Mouse (Mus musculus): ENCODE data around the gene Them7. TPM values are rescaled to one million over a fixed set of nuclear protein-coding genes. Genes with fewer than 3 reads are reported as not detected.

Them7 gene
- polyA plus RNA-seq, 1 experiment from 2014 or later = 0.98 TPM

DNA sequence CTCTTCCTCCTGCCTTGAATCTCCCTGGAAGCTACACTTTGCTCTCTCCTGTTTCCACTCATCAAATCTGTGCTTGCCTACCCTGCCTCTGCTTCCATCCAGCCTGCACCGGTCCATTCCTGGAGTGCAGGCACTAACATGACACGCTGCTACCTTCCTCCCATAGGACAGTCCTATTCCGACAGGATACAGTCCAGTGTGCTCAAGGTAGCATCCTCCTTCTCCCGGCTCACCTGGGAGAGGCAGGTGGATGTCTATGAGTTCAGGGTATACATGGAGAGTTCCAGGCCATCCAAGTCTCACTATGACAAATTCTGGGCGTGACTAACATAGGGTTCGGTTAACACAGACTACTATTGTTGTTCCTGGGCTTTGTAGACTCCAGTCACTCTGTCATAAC lies 148.0 kb downstream of the Them7 start:
- 85% methylated on average over 6 of the region's 6 CpGs for WGBS

DNA sequence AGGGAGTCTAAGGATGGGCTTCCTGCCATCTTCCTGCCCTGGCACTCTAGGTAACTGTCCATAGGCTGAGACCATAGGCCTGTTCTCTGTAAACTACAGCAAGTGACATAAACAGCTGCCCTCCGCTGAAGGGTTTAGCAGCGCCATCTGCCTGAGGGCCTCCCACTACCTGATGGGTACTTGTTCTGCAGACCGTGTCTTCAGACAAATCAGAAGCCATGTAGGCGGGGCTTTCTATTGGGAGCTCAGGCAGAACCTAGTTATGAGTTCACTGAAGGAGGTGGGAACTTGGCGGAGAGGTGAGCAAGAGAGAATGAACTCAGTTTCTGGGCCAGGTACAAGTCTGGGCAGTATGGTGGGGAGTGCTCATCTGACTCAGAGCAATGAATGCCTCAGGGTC lies 148.6 kb downstream of the Them7 start:
- H3K27me3 ChIP-seq (ENCODE audit: control insufficient read depth, insufficient read depth, low read length) = peaks cover 3% of the 10 kb centered on the region; the same call in 1 of the 2 replicates
- H3K4me1 ChIP-seq (ENCODE audit: control insufficient read depth, insufficient read depth, low read length) = no peaks in the 10 kb centered on the region
- no peak overlapping the region for H3K4me3 ChIP-seq (ENCODE audit: low read length)
- no peaks in the 10 kb centered on the region for H3K36me3 ChIP-seq (ENCODE audit: control insufficient read depth, insufficient read depth)
- H3K4me2 ChIP-seq (ENCODE audit: low read depth, low read length) = no peak overlapping the region
- 80% methylated on average over 5 of the region's 5 CpGs for WGBS
- no peak for ATAC-seq (replicated peaks; ENCODE audit: extremely low read depth, insufficient read depth, low FRiP score)
- no peak overlapping the region for H3K27ac ChIP-seq (ENCODE audit: low read length)
- H3K9ac ChIP-seq (ENCODE audit: low read length) = no peak overlapping the region
- H3K9me3 ChIP-seq (replicated peaks; ENCODE audit: control insufficient read depth, low read length) = no peaks in the 10 kb centered on the region

More for the DNA sequence above, 148.0 kb downstream of the Them7 start:
- no peak overlapping the region for H3K27ac ChIP-seq (ENCODE audit: low read length)
- H3K4me3 ChIP-seq (ENCODE audit: low read length) = no peak overlapping the region
- no peaks in the 10 kb centered on the region for H3K9me3 ChIP-seq (replicated peaks; ENCODE audit: control insufficient read depth, low read length)
- H3K27me3 ChIP-seq (ENCODE audit: control insufficient read depth, insufficient read depth, low read length) = peaks cover 3% of the 10 kb centered on the region; the same call in 1 of the 2 replicates
- H3K36me3 ChIP-seq (ENCODE audit: control insufficient read depth, insufficient read depth) = no peaks in the 10 kb centered on the region
- H3K9ac ChIP-seq (ENCODE audit: low read length) = no peak overlapping the region
- no peak for ATAC-seq (replicated peaks; ENCODE audit: extremely low read depth, insufficient read depth, low FRiP score)
- no peak overlapping the region for H3K4me2 ChIP-seq (ENCODE audit: low read depth, low read length)
- H3K4me1 ChIP-seq (ENCODE audit: control insufficient read depth, insufficient read depth, low read length) = no peaks in the 10 kb centered on the region

DNA sequence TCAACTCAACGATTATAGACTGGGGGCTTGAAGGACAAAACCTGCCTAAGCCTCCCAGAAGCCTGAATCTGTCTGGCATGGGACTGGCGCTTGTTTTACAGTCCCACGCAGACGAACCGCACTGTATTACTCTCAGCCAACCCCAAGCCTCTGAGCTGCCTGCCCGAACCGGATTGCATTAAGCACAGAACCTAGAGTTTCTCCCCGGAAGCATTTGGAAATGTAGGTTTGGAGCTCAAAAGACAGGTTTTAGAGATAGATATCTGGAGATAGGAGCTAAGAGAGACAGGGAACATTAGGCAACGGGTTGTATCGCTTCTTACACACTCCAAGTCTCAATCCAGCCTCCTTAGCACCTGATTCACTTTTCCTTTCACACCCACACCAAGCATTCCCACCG lies 149.5 kb downstream of the Them7 start:
- H3K36me3 ChIP-seq (ENCODE audit: control insufficient read depth, insufficient read depth) = no peaks in the 10 kb centered on the region
- no peaks in the 10 kb centered on the region for H3K9me3 ChIP-seq (replicated peaks; ENCODE audit: control insufficient read depth, low read length)
- ATAC-seq (replicated peaks; ENCODE audit: extremely low read depth, insufficient read depth, low FRiP score) = no peak
- no peaks in the 10 kb centered on the region for H3K4me1 ChIP-seq (ENCODE audit: control insufficient read depth, insufficient read depth, low read length)
- H3K27me3 ChIP-seq (ENCODE audit: control insufficient read depth, insufficient read depth, low read length) = peaks cover 3% of the 10 kb centered on the region; the same call in 1 of the 2 replicates
- WGBS = 81% methylated on average over 11 of the region's 11 CpGs
- no peak overlapping the region for H3K4me2 ChIP-seq (ENCODE audit: low read depth, low read length)
- H3K27ac ChIP-seq (ENCODE audit: low read length) = no peak overlapping the region
- no peak overlapping the region for H3K9ac ChIP-seq (ENCODE audit: low read length)
- no peak overlapping the region for H3K4me3 ChIP-seq (ENCODE audit: low read length)

DNA sequence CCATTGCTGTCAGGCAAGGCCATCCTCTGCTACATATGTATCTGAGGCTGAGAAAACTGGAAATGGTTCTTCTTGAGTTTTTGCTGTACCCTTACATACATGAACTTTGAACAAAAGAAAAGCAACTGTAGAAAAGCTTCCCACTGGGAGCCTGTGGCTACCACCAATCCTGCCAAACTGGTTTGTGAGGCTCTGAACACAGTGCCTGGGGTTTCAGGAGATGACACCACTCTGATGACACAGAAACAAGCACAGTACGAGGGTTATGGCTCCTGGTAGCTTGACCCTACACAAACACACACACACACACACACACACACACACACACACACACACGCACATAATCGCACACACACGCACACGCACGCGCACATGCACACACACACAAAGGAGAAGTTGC lies 151.1 kb downstream of the Them7 start:
- ATAC-seq (replicated peaks; ENCODE audit: extremely low read depth, insufficient read depth, low FRiP score) = no peak
- Histone ChIP-seq H3K4me3 (ENCODE audit: low read length) (no peak overlapping the region), H3K4me2 (ENCODE audit: low read depth, low read length) (no peak overlapping the region), H3K9ac (ENCODE audit: low read length) (no peak overlapping the region), H3K4me1 (ENCODE audit: control insufficient read depth, insufficient read depth, low read length) (no peaks in the 10 kb centered on the region), H3K27ac (ENCODE audit: low read length) (no peak overlapping the region), H3K27me3 (ENCODE audit: control insufficient read depth, insufficient read depth, low read length) (no peaks in the 10 kb centered on the region; the same call in 1 of the 2 replicates), H3K9me3 (replicated peaks; ENCODE audit: control insufficient read depth, low read length) (no peaks in the 10 kb centered on the region), H3K36me3 (ENCODE audit: control insufficient read depth, insufficient read depth) (no peaks in the 10 kb centered on the region)
- WGBS = 90% methylated on average over 7 of the region's 7 CpGs

DNA sequence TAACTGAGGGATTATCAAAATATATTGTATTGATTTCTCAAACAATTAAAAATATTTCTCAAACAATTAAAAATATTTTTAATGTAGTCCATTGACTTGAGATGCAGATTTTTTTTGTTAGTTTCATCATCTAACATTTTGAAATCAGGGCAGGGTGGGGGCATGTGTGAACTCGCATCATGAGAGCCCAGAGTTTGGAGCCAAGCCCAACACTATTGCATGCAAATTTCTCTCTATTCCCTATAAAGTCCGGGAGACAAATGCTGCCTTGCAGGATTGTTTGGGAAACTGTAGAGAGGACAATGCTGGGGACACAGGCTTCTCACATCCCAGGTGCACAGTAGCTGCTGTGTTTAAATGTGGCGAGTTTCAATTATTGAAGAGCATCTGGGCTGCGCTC lies 151.6 kb downstream of the Them7 start:
- WGBS = 75% methylated on average over 4 of the region's 4 CpGs

DNA sequence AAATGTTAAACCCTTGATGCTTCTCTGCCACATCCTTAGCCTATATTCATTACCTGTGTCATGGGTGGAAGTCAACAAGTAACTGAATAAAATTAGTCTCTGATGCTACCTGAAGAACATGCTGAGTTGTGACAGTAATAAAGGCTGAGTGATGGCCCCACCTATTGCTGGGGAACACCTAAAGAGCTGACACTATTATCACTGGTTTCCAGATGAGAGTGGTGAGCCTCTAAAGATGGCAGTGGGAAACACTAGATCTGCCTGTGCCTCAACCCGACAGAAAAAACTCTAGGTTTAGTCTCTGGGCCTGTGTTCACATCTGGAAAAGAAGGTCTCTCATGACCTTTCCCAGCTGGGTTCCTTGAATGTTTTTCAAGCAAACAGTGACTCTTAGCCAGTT lies 155.6 kb downstream of the Them7 start:
- H3K4me2 ChIP-seq (ENCODE audit: low read depth, low read length) = no peak overlapping the region
- H3K27me3 ChIP-seq (ENCODE audit: control insufficient read depth, insufficient read depth, low read length) = no peaks in the 10 kb centered on the region
- no peaks in the 10 kb centered on the region for H3K4me1 ChIP-seq (ENCODE audit: control insufficient read depth, insufficient read depth, low read length)
- H3K4me3 ChIP-seq (ENCODE audit: low read length) = no peak overlapping the region
- H3K27ac ChIP-seq (ENCODE audit: low read length) = no peak overlapping the region
- no peak for ATAC-seq (replicated peaks; ENCODE audit: extremely low read depth, insufficient read depth, low FRiP score)
- H3K9me3 ChIP-seq (replicated peaks; ENCODE audit: control insufficient read depth, low read length) = no peaks in the 10 kb centered on the region
- H3K9ac ChIP-seq (ENCODE audit: low read length) = no peak overlapping the region
- WGBS = 63% methylated on average over 1 of the region's 1 CpGs
- H3K36me3 ChIP-seq (ENCODE audit: control insufficient read depth, insufficient read depth) = peaks cover 3% of the 10 kb centered on the region; the same call in 1 of the 2 replicates

More for the DNA sequence above, 151.6 kb downstream of the Them7 start:
- no peak overlapping the region for H3K4me3 ChIP-seq (ENCODE audit: low read length)
- ATAC-seq (replicated peaks; ENCODE audit: extremely low read depth, insufficient read depth, low FRiP score) = no peak
- no peaks in the 10 kb centered on the region for H3K4me1 ChIP-seq (ENCODE audit: control insufficient read depth, insufficient read depth, low read length)
- H3K36me3 ChIP-seq (ENCODE audit: control insufficient read depth, insufficient read depth) = no peaks in the 10 kb centered on the region
- no peak overlapping the region for H3K27ac ChIP-seq (ENCODE audit: low read length)
- H3K27me3 ChIP-seq (ENCODE audit: control insufficient read depth, insufficient read depth, low read length) = no peaks in the 10 kb centered on the region; the same call in 1 of the 2 replicates
- no peaks in the 10 kb centered on the region for H3K9me3 ChIP-seq (replicated peaks; ENCODE audit: control insufficient read depth, low read length)
- no peak overlapping the region for H3K4me2 ChIP-seq (ENCODE audit: low read depth, low read length)
- no peak overlapping the region for H3K9ac ChIP-seq (ENCODE audit: low read length)

DNA sequence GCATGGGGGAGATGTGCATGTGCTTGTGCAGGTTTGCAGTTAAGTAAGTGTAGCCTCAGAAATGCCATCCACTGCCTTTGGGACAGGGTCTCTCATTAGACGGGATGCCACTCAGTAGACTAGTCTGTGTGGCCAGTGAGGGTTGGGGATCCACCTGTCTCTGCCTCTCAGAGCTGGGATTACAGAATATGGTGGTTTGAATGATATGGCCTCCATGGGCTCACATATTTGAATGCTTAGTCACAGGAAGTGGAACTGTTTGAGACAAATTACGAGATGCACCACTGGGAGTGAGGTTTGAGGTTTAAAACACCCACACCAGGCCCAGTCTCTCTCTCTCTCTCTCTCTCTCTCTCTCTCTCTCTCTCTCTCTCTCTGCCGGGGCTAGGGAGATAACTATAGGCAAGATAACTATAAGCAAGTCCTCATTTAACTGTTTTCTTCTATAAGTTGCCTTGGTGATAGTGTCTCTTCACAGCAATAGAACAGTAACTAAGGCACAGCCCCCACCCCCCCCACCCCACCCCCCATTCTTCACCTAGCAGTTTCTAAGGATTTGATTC lies 156.7 kb downstream of the Them7 start:
- no peak for ATAC-seq (replicated peaks; ENCODE audit: extremely low read depth, insufficient read depth, low FRiP score)
- Histone ChIP-seq H3K9me3 (replicated peaks; ENCODE audit: control insufficient read depth, low read length) (no peaks in the 10 kb centered on the region), H3K4me1 (ENCODE audit: control insufficient read depth, insufficient read depth, low read length) (no peaks in the 10 kb centered on the region), H3K36me3 (ENCODE audit: control insufficient read depth, insufficient read depth) (peaks cover 6% of the 10 kb centered on the region; the same call in 1 of the 2 replicates), H3K27ac (ENCODE audit: low read length) (no peak overlapping the region), H3K27me3 (ENCODE audit: control insufficient read depth, insufficient read depth, low read length) (no peaks in the 10 kb centered on the region), H3K4me3 (ENCODE audit: low read length) (no peak overlapping the region), H3K9ac (ENCODE audit: low read length) (no peak overlapping the region), H3K4me2 (ENCODE audit: low read depth, low read length) (no peak overlapping the region)
- WGBS = 67% methylated on average over 3 of the region's 3 CpGs

DNA sequence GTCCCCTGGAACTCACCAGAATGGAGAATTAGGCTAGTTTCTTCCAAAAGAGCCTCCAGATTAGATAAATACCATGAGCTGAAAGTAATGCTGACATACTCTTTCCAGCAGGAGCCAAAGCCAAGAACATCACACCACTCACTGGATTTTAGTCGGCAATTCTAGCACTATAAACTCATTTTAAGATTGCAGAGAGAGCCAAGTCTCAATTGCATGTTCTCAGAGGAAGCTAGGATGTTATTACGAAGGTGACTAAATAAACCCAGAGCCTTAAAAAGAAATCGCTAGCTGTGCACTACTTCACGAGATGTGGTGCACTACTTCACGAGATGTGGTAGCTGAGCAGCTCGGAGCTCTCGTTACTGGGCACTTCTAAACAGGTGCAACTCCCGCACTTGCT lies 158.9 kb downstream of the Them7 start:
- Histone ChIP-seq H3K4me1 (ENCODE audit: control insufficient read depth, insufficient read depth, low read length) (no peaks in the 10 kb centered on the region), H3K27ac (ENCODE audit: low read length) (no peak overlapping the region), H3K36me3 (ENCODE audit: control insufficient read depth, insufficient read depth) (peaks cover 23% of the 10 kb centered on the region; the same call in 1 of the 2 replicates), H3K9me3 (replicated peaks; ENCODE audit: control insufficient read depth, low read length) (no peaks in the 10 kb centered on the region), H3K4me3 (ENCODE audit: low read length) (no peak overlapping the region), H3K9ac (ENCODE audit: low read length) (no peak overlapping the region), H3K27me3 (ENCODE audit: control insufficient read depth, insufficient read depth, low read length) (no peaks in the 10 kb centered on the region), H3K4me2 (ENCODE audit: low read depth, low read length) (no peak overlapping the region)
- ATAC-seq (replicated peaks; ENCODE audit: extremely low read depth, insufficient read depth, low FRiP score) = no peak
- WGBS = 74% methylated on average over 8 of the region's 8 CpGs

DNA sequence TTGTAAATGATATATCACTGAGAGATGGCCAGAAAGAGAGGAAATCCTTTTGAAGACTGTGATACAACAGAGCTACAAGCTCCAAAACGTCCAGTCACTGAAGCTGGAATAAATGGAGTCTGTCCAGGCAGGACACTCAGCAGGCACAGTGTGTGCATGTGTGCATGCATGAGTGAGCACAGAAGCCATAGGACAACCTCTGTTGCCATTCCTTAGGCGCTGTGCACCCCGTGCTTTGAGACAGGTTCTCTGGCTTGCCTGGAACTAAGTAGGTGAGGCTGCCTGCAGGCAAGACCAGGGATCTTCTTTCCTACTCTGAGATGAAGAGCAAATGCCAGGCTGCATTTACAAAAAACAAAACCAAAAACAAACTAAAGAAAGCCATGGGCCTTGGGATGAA lies 160.9 kb downstream of the Them7 start:
- Histone ChIP-seq H3K4me2 (ENCODE audit: low read depth, low read length) (no peak overlapping the region), H3K9ac (ENCODE audit: low read length) (no peak overlapping the region), H3K4me1 (ENCODE audit: control insufficient read depth, insufficient read depth, low read length) (no peaks in the 10 kb centered on the region), H3K36me3 (ENCODE audit: control insufficient read depth, insufficient read depth) (peaks cover 29% of the 10 kb centered on the region), H3K27me3 (ENCODE audit: control insufficient read depth, insufficient read depth, low read length) (no peaks in the 10 kb centered on the region), H3K4me3 (ENCODE audit: low read length) (no peak overlapping the region), H3K27ac (ENCODE audit: low read length) (no peak overlapping the region), H3K9me3 (replicated peaks; ENCODE audit: control insufficient read depth, low read length) (no peaks in the 10 kb centered on the region)
- WGBS = 78% methylated on average over 3 of the region's 3 CpGs
- no peak for ATAC-seq (replicated peaks; ENCODE audit: extremely low read depth, insufficient read depth, low FRiP score)

Measured in heart, embryonic 16.5 days (tissue).